Mouse (Mus musculus) CH12.LX (cell line): ENCODE measurements around the gene Igfbp5. TPM values are rescaled to one million over a fixed set of nuclear protein-coding genes. Genes with fewer than 3 reads are reported as not detected.

Experiments used
- DNase-seq: peaks from one replicate; pipeline ENCODE4 v3.0.0-alpha.2; 2013; ENCODE audit errors: extremely low read depth
- H3K27ac ChIP-seq: 2 replicates; pipeline ENCODE4 v1.5.1; 2012; ENCODE audit warnings: low read depth, mild to moderate bottlenecking, control low read depth, moderate library complexity; ENCODE audit not compliant: insufficient read depth
- H3K27me3 ChIP-seq: replicated peaks from 2 replicates; pipeline ENCODE3; 2012; ENCODE audit warnings: inconsistent platforms
- H3K36me3 ChIP-seq, 2 experiments: replicated peaks in 1 of 2; 2 replicates each; pipeline versions ENCODE3 to v1.6.1; 2012; ENCODE audit warnings: inconsistent platforms in 1 of 2, low read length in 1 of 2, mild to moderate bottlenecking in 1 of 2, mixed read lengths in 1 of 2, moderate library complexity in 1 of 2; ENCODE audit not compliant: control insufficient read depth in 1 of 2, insufficient read depth in 1 of 2
- H3K4me1 ChIP-seq, 2 experiments: 2 replicates each; pipeline ENCODE4 v1.6.1; 2012; ENCODE audit warnings: inconsistent platforms in 1 of 2, moderate library complexity in 1 of 2; ENCODE audit not compliant: insufficient read depth in 2 of 2, control insufficient read depth in 1 of 2
- H3K4me2 ChIP-seq: 2 replicates; pipeline ENCODE4 v1.6.1; 2012; ENCODE audit warnings: low read depth, mild to moderate bottlenecking, control low read depth; ENCODE audit not compliant: poor library complexity, insufficient read depth, severe bottlenecking
- H3K4me3 ChIP-seq, 3 experiments: fragments of 150-350 bp in 1 of 3; sonication (generic) in 1 of 3; replicated peaks in 1 of 3; 2 replicates each; pipeline versions ENCODE3 to v1.5.1; 2011 to 2012; ENCODE audit warnings: low read depth in 2 of 3, low read length in 2 of 3, mild to moderate bottlenecking in 2 of 3, moderate library complexity in 2 of 3, control low read depth in 1 of 3, improper control_type of control experiment in 1 of 3, inconsistent platforms in 1 of 3, mixed read lengths in 1 of 3; ENCODE audit not compliant: poor library complexity in 1 of 3
- H3K79me2 ChIP-seq: replicated peaks from 2 replicates; pipeline ENCODE4 v1.6.1; 2012; ENCODE audit warnings: mild to moderate bottlenecking, moderate library complexity; ENCODE audit not compliant: control insufficient read depth, poor library complexity, insufficient read depth, severe bottlenecking; ENCODE audit errors: extremely low read depth
- H3K9ac ChIP-seq: 2 replicates; pipeline ENCODE4 v1.6.1; 2012; ENCODE audit warnings: low read depth, mild to moderate bottlenecking, control low read depth, moderate library complexity; ENCODE audit not compliant: insufficient read depth
- H3K9me3 ChIP-seq: replicated peaks from 2 replicates; pipeline ENCODE3; 2012; ENCODE audit warnings: low read length, inconsistent platforms, mixed read lengths
- CTCF ChIP-seq, 2 experiments: IDR thresholded peaks in 1 of 2; conservative IDR thresholded peaks in 1 of 2; 2 replicates each; pipeline ENCODE4 v1.5.1; 2011 to 2012; ENCODE audit warnings: low read depth in 2 of 2, low read length in 2 of 2, improper control_type of control experiment in 1 of 2, inconsistent platforms in 1 of 2, mild to moderate bottlenecking in 1 of 2, moderate library complexity in 1 of 2
- ELF1 ChIP-seq: IDR thresholded peaks from 2 replicates; pipeline ENCODE4 v1.6.1; 2014; ENCODE audit warnings: low read depth, mild to moderate bottlenecking, inconsistent platforms, low read length, improper control_type of control experiment
- ETS1 ChIP-seq: conservative IDR thresholded peaks from 2 replicates; pipeline ENCODE4 v1.6.1; 2012; ENCODE audit warnings: low read depth, mild to moderate bottlenecking, inconsistent platforms, low read length, improper control_type of control experiment, moderate library complexity
- GABPA ChIP-seq: IDR thresholded peaks from 2 replicates; pipeline ENCODE4 v1.6.1; 2012; ENCODE audit warnings: low read depth, low read length, improper control_type of control experiment, inconsistent platforms; ENCODE audit not compliant: insufficient replicate concordance
- HCFC1 ChIP-seq: IDR thresholded peaks from 2 replicates; pipeline ENCODE4 v1.6.1; 2012; ENCODE audit warnings: low read depth, mild to moderate bottlenecking, inconsistent platforms, low read length, improper control_type of control experiment
- MAX ChIP-seq: IDR thresholded peaks from 2 replicates; pipeline ENCODE4 v1.6.1; 2011; ENCODE audit warnings: low read length, improper control_type of control experiment
- MYC ChIP-seq: IDR thresholded peaks from 2 replicates; pipeline ENCODE4 v1.6.1; 2011; ENCODE audit warnings: low read depth, mild to moderate bottlenecking, improper control_type of control experiment, low read length
- RAD21 ChIP-seq: IDR thresholded peaks from 2 replicates; pipeline ENCODE4 v1.6.1; 2011; ENCODE audit warnings: low read depth, mild to moderate bottlenecking, low read length, improper control_type of control experiment, moderate library complexity
- SIN3A ChIP-seq: IDR thresholded peaks from 2 replicates; pipeline ENCODE4 v1.6.1; 2012; ENCODE audit warnings: low read length, improper control_type of control experiment, inconsistent platforms
- TBP ChIP-seq: conservative IDR thresholded peaks from 2 replicates; pipeline ENCODE4 v1.6.1; 2011; ENCODE audit warnings: low read depth, low read length, improper control_type of control experiment
- USF1 ChIP-seq: IDR thresholded peaks from 2 replicates; pipeline ENCODE4 v1.6.1; 2014; ENCODE audit warnings: low read depth, mild to moderate bottlenecking, inconsistent platforms, low read length, improper control_type of control experiment
- USF2 ChIP-seq: conservative IDR thresholded peaks from 2 replicates; pipeline ENCODE4 v1.6.1; 2011; ENCODE audit warnings: low read depth, low read length, improper control_type of control experiment
- ZNF384 ChIP-seq: IDR thresholded peaks from 2 replicates; pipeline ENCODE4 v1.6.1; 2012; ENCODE audit warnings: low read depth, low read length, improper control_type of control experiment, inconsistent platforms
- dilution Hi-C: fragments of 300-500 bp; cut with MboI; formaldehyde crosslinking; loops from 2 replicates; pipeline ENCODE4 v1.14.3; 2020; ENCODE audit warnings: low sequenced_read_pairs; ENCODE audit not compliant: extremely low pct_unique_long_range_greater_than_20kb, extremely low pct_ligation_motif_present
- in situ Hi-C: fragments of 300-500 bp; cut with MboI; formaldehyde crosslinking; loops from 3 replicates; pipeline ENCODE4 v1.14.3; 2019; ENCODE audit warnings: low sequenced_read_pairs, low pct_ligation_motif_present, low pct_unique_long_range_greater_than_20kb, mixed read lengths
- polyA plus RNA-seq: library from polyadenylated mRNA; unstranded; fragments of >175 nt; gene quantifications from 2 replicates; pipeline ENCODE4 v1.2.1, GENCODE M21; 2012; ENCODE audit warnings: low read depth; ENCODE audit not compliant: insufficient read length
- total RNA-seq, 2 experiments: library from RNA; depleted of rRNA; stranded (reverse); fragments of 300-350 nt in 1 of 2; fragments of >200 nt in 1 of 2; gene quantifications; 2 replicates each; pipeline ENCODE4 v1.2.3; 2012 to 2014

Gene Igfbp5
- total and polyA plus RNA-seq, 3 experiments: 0.08 to 0.09 TPM; not detected in 1

- no peaks in the 10 kb centered on the region for H3K79me2 ChIP-seq
- no peak overlapping the region for H3K9ac ChIP-seq
- TF ChIP-seq MYC (no peak), SIN3A (no peak), GABPA (no peak), HCFC1 (no peak), MAX (no peak), ETS1 (no peak), ELF1 (no peak)
- no peak overlapping the region for H3K4me3 ChIP-seq
- no peak overlapping the region for H3K27ac ChIP-seq
- DNase-seq: no peak
- dilution Hi-C loops: no loop called here
- no peaks in the 10 kb centered on the region for H3K36me3 ChIP-seq
- in situ Hi-C loops: no loop called here
- no peak overlapping the region for H3K4me2 ChIP-seq
- H3K9me3 ChIP-seq: peaks cover 10% of the 10 kb centered on the region
- H3K4me1 ChIP-seq: peaks cover 0 to 6% of the 10 kb centered on the region in 2 experiments; a peak in 1 of 4 replicates
- H3K27me3 ChIP-seq: peaks cover 8% of the 10 kb centered on the region
Observed at GRCm38 (mm10) chr1:72815184-72815583, 59.5 kb downstream of the Igfbp5 start.

- Histone ChIP-seq H3K9me3 (peaks cover 10% of the 10 kb centered on the region), H3K4me2 (no peak overlapping the region)
- TF ChIP-seq HCFC1: no peak
- TF ChIP-seq ZNF384: no peak
- TF ChIP-seq TBP: no peak
- TF ChIP-seq RAD21: no peak
- no peak for TF ChIP-seq USF1
- no peak for TF ChIP-seq CTCF (conservative IDR thresholded peaks at IDR 0.05 in 1 of 2, IDR thresholded peaks at IDR 0.05 in 1 of 2; ENCODE audit: low read depth in 2 of 2, low read length in 2 of 2)
- TF ChIP-seq USF2: no peak
Observed at GRCm38 (mm10) chr1:72813639-72814403, 60.9 kb downstream of the Igfbp5 start.

More at GRCm38 (mm10) chr1:72813639-72814403, 60.9 kb downstream of the Igfbp5 start:
- Histone ChIP-seq H3K27ac (no peak overlapping the region), H3K79me2 (no peaks in the 10 kb centered on the region), H3K4me3 (no peak overlapping the region), H3K9ac (no peak overlapping the region), H3K4me1 (peaks cover 0 to 6% of the 10 kb centered on the region in 2 experiments; a peak in 1 of 4 replicates), H3K27me3 (peaks cover 4% of the 10 kb centered on the region), H3K36me3 (no peaks in the 10 kb centered on the region)
- in situ Hi-C loops (no loop called here), dilution Hi-C loops (no loop called here)
- no peak for DNase-seq
